Mouse (Mus musculus): ENCODE results near the gene Bend7. TPM values are rescaled to one million over a fixed set of nuclear protein-coding genes. Genes with fewer than 3 reads are reported as not detected.

Gene Bend7
- polyA plus RNA-seq, 1 experiment from 2014 or later, result 1.9 TPM

- no peaks in the 10 kb centered on the region for H3K9me3 ChIP-seq
- no peak overlapping the region for H3K27ac ChIP-seq (replicated peaks)
- H3K4me2 ChIP-seq, result no peak overlapping the region
- WGBS, result 77% methylated on average over 4 of the region's 4 CpGs
- no peak overlapping the region for H3K4me3 ChIP-seq
- H3K27me3 ChIP-seq (replicated peaks), result no peaks in the 10 kb centered on the region
- no peaks in the 10 kb centered on the region for H3K36me3 ChIP-seq
- no peak overlapping the region for H3K9ac ChIP-seq
- ATAC-seq (ENCODE audit: extremely low read depth, insufficient number of reproducible peaks, low FRiP score, low TSS enrichment), result no peak
- peaks cover 8% of the 10 kb centered on the region for H3K4me1 ChIP-seq
Observed at GRCm38 (mm10) chr2:4736798-4737155, 19.1 kb downstream of the Bend7 start.

GRCm38 (mm10) chr2:4751918-4752317, 34.3 kb downstream of the Bend7 start:
- H3K4me1 ChIP-seq, result no peaks in the 10 kb centered on the region
- no peak overlapping the region for H3K27ac ChIP-seq (replicated peaks)
- no peaks in the 10 kb centered on the region for H3K36me3 ChIP-seq
- ATAC-seq (ENCODE audit: extremely low read depth, insufficient number of reproducible peaks, low FRiP score, low TSS enrichment), result no peak
- H3K9ac ChIP-seq, result no peak overlapping the region
- H3K4me3 ChIP-seq, result no peak overlapping the region
- 75% methylated on average over 6 of the region's 6 CpGs for WGBS
- H3K27me3 ChIP-seq (replicated peaks), result no peaks in the 10 kb centered on the region
- no peaks in the 10 kb centered on the region for H3K9me3 ChIP-seq
- no peak overlapping the region for H3K4me2 ChIP-seq

DNA sequence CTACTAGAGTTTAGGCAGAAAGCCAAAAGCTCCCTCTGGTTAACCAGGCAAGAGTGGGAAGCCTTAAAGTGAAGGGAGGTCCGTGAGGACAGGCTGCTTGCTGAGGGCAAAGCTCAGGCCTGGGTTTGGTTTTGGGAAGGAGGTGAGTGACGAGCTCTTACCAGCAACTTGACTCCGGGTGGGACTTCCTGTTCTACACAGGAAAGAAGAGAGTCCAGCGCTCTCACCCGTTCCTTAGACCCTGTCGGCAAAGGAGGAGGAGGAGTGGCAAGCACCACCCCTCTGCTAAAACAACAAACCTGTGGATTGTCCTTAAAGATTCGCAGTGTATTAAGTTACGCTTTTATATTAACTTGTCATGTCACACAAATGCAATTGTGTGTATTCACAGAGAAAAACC, 38.1 kb downstream of the Bend7 start:
- Histone ChIP-seq H3K9me3 (no peaks in the 10 kb centered on the region), H3K9ac (no peak overlapping the region), H3K36me3 (no peaks in the 10 kb centered on the region), H3K4me1 (no peaks in the 10 kb centered on the region), H3K27ac (replicated peaks) (no peak overlapping the region), H3K27me3 (replicated peaks) (no peaks in the 10 kb centered on the region), H3K4me2 (no peak overlapping the region), H3K4me3 (no peak overlapping the region)
- ATAC-seq (ENCODE audit: extremely low read depth, insufficient number of reproducible peaks, low FRiP score, low TSS enrichment), result no peak
- 62% methylated on average over 8 of the region's 8 CpGs for WGBS

DNA sequence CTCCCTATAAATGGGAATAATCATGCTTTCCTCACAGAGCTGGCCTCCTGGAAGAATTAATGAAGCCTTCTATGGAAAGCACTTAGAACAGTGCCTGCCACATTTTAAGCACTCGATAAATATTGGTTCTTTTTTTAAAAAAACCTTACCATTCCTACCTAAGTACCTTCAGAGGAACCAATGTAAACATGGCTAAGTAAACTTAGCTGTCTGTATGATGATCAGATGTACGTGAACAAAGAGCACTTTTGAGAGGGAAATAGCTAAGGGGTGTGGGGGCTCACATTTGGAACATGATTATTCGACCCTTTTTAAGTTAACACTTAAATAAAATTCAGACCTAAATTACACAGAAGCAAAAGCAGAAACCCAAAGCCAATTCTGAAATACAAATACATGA, 39.6 kb downstream of the Bend7 start:
- 76% methylated on average over 3 of the region's 3 CpGs for WGBS
- no peaks in the 10 kb centered on the region for H3K36me3 ChIP-seq
- H3K9ac ChIP-seq, result no peak overlapping the region
- H3K27me3 ChIP-seq (replicated peaks), result no peaks in the 10 kb centered on the region
- no peak overlapping the region for H3K4me3 ChIP-seq
- H3K9me3 ChIP-seq, result no peaks in the 10 kb centered on the region
- ATAC-seq (ENCODE audit: extremely low read depth, insufficient number of reproducible peaks, low FRiP score, low TSS enrichment), result no peak
- no peak overlapping the region for H3K4me2 ChIP-seq
- H3K4me1 ChIP-seq, result no peaks in the 10 kb centered on the region
- H3K27ac ChIP-seq (replicated peaks), result no peak overlapping the region

- Histone ChIP-seq H3K9ac (no peak overlapping the region), H3K4me2 (no peak overlapping the region), H3K4me3 (no peak overlapping the region), H3K4me1 (no peaks in the 10 kb centered on the region), H3K9me3 (no peaks in the 10 kb centered on the region), H3K27me3 (replicated peaks) (no peaks in the 10 kb centered on the region), H3K27ac (replicated peaks) (no peak overlapping the region), H3K36me3 (no peaks in the 10 kb centered on the region)
- 72% methylated on average over 5 of the region's 5 CpGs for WGBS
- ATAC-seq (ENCODE audit: extremely low read depth, insufficient number of reproducible peaks, low FRiP score, low TSS enrichment), result no peak
Observed at GRCm38 (mm10) chr2:4760741-4761140, 43.1 kb downstream of the Bend7 start.

GRCm38 (mm10) chr2:4761906-4762305, 44.3 kb downstream of the Bend7 start:
- Histone ChIP-seq H3K4me2 (no peak overlapping the region), H3K27ac (replicated peaks) (no peak overlapping the region), H3K27me3 (replicated peaks) (no peaks in the 10 kb centered on the region), H3K36me3 (no peaks in the 10 kb centered on the region), H3K4me3 (no peak overlapping the region), H3K4me1 (no peaks in the 10 kb centered on the region), H3K9ac (no peak overlapping the region), H3K9me3 (no peaks in the 10 kb centered on the region)
- WGBS, result 62% methylated on average over 5 of the region's 5 CpGs
- ATAC-seq (ENCODE audit: extremely low read depth, insufficient number of reproducible peaks, low FRiP score, low TSS enrichment), result no peak

- WGBS, result 77% methylated on average over 3 of the region's 3 CpGs
- no peak for ATAC-seq (ENCODE audit: extremely low read depth, insufficient number of reproducible peaks, low FRiP score, low TSS enrichment)
Observed at GRCm38 (mm10) chr2:4764071-4764470, 46.4 kb downstream of the Bend7 start.

GRCm38 (mm10) chr2:4770376-4770775, 52.7 kb downstream of the Bend7 start:
- H3K4me2 ChIP-seq, result no peak overlapping the region
- H3K27me3 ChIP-seq (replicated peaks), result no peaks in the 10 kb centered on the region
- H3K4me1 ChIP-seq, result no peaks in the 10 kb centered on the region
- no peak overlapping the region for H3K9ac ChIP-seq
- no peak overlapping the region for H3K27ac ChIP-seq (replicated peaks)
- H3K9me3 ChIP-seq, result no peaks in the 10 kb centered on the region
- no peaks in the 10 kb centered on the region for H3K36me3 ChIP-seq
- no peak for ATAC-seq (ENCODE audit: extremely low read depth, insufficient number of reproducible peaks, low FRiP score, low TSS enrichment)
- no peak overlapping the region for H3K4me3 ChIP-seq
- WGBS, result 77% methylated on average over 2 of the region's 2 CpGs

More at GRCm38 (mm10) chr2:4764071-4764470, 46.4 kb downstream of the Bend7 start:
- Histone ChIP-seq H3K4me2 (no peak overlapping the region), H3K9ac (no peak overlapping the region), H3K27ac (replicated peaks) (no peak overlapping the region), H3K9me3 (no peaks in the 10 kb centered on the region), H3K4me1 (no peaks in the 10 kb centered on the region), H3K36me3 (no peaks in the 10 kb centered on the region), H3K27me3 (replicated peaks) (no peaks in the 10 kb centered on the region), H3K4me3 (no peak overlapping the region)

GRCm38 (mm10) chr2:4773911-4774310, 56.3 kb downstream of the Bend7 start:
- H3K4me3 ChIP-seq, result no peak overlapping the region
- no peak overlapping the region for H3K4me2 ChIP-seq
- H3K27ac ChIP-seq (replicated peaks), result no peak overlapping the region
- ATAC-seq (ENCODE audit: extremely low read depth, insufficient number of reproducible peaks, low FRiP score, low TSS enrichment), result no peak
- H3K27me3 ChIP-seq (replicated peaks), result no peaks in the 10 kb centered on the region
- H3K9me3 ChIP-seq, result no peaks in the 10 kb centered on the region
- H3K36me3 ChIP-seq, result no peaks in the 10 kb centered on the region
- 93% methylated on average over 6 of the region's 6 CpGs for WGBS
- peaks cover 9% of the 10 kb centered on the region for H3K4me1 ChIP-seq
- H3K9ac ChIP-seq, result no peak overlapping the region

- WGBS, result 35% methylated on average over 8 of the region's 8 CpGs
- no peaks in the 10 kb centered on the region for H3K9me3 ChIP-seq
- no peak overlapping the region for H3K4me3 ChIP-seq
- no peak overlapping the region for H3K9ac ChIP-seq
- no peaks in the 10 kb centered on the region for H3K36me3 ChIP-seq
- H3K4me2 ChIP-seq, result peak overlapping the region; percentile 45
- H3K27me3 ChIP-seq (replicated peaks), result no peaks in the 10 kb centered on the region
- H3K27ac ChIP-seq (replicated peaks), result no peak overlapping the region
- H3K4me1 ChIP-seq, result peaks cover 9% of the 10 kb centered on the region
- no peak for ATAC-seq (ENCODE audit: extremely low read depth, insufficient number of reproducible peaks, low FRiP score, low TSS enrichment)
Observed at GRCm38 (mm10) chr2:4777291-4777690, 59.7 kb downstream of the Bend7 start.

DNA sequence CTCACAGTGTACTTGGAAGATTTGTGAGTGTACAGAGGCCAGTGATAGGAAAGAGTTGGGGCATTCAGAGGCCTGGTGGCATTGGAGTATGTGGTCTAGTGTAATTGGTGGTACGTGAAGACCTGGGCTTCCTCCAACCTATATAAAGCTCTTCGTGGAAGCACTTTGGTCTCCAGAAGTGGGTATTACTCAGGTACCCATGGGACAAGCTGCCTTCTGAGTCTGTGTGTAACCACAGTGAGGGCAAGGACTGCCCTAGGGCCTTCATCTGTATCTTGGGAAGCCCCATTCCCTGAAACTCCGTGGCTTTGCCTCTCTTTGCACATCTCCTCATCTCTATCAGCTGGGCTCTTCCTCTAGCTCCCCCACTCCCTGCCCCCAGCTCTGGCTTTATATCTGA, 64.0 kb downstream of the Bend7 start:
- Histone ChIP-seq H3K4me2 (no peak overlapping the region), H3K4me3 (no peak overlapping the region), H3K27ac (replicated peaks) (no peak overlapping the region), H3K9ac (no peak overlapping the region), H3K9me3 (no peaks in the 10 kb centered on the region), H3K27me3 (replicated peaks) (no peaks in the 10 kb centered on the region), H3K4me1 (peaks cover 9% of the 10 kb centered on the region), H3K36me3 (no peaks in the 10 kb centered on the region)
- WGBS, result 74% methylated on average over 3 of the region's 3 CpGs
- no peak for ATAC-seq (ENCODE audit: extremely low read depth, insufficient number of reproducible peaks, low FRiP score, low TSS enrichment)

DNA sequence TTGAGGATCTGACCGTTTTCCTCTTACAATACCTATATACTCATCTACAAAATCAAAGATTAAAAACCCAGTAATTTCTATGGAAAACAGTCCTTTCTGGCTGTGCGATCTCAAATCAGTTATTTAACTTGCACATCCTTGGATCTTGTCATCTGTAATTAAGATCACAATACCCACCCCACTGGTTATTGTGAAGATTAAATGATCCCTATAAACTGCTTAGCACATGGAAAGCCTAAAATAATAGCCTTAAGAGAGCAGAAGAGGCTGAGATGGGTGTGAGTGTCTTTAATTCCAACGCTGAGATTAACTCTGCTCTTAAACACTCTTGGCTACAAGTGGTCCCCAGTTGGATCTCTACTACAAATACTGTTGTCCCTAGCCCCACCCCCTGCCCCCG, 64.8 kb downstream of the Bend7 start:
- ATAC-seq (ENCODE audit: extremely low read depth, insufficient number of reproducible peaks, low FRiP score, low TSS enrichment), result no peak
- 71% methylated on average over 4 of the region's 4 CpGs for WGBS
- no peaks in the 10 kb centered on the region for H3K27me3 ChIP-seq (replicated peaks)

More for the DNA sequence above, 64.8 kb downstream of the Bend7 start:
- no peaks in the 10 kb centered on the region for H3K9me3 ChIP-seq
- no peak overlapping the region for H3K27ac ChIP-seq (replicated peaks)
- H3K4me2 ChIP-seq, result no peak overlapping the region
- H3K4me1 ChIP-seq, result peaks cover 4% of the 10 kb centered on the region
- no peaks in the 10 kb centered on the region for H3K36me3 ChIP-seq
- no peak overlapping the region for H3K4me3 ChIP-seq
- no peak overlapping the region for H3K9ac ChIP-seq
